Mouse (Mus musculus) G1E (cell line): Measurements from ENCODE around the gene Vsig10l. TPM values are rescaled to one million over a fixed set of nuclear protein-coding genes. Genes with fewer than 3 reads are reported as not detected.

ENCODE experiments used
- ATAC-seq: 2 replicates; pipeline ENCODE4 v1.8.0; 2016; ENCODE audit warnings: mild to moderate bottlenecking; ENCODE audit not compliant: insufficient number of reproducible peaks, poor library complexity, low FRiP score, severe bottlenecking; ENCODE audit errors: extremely low read depth
- DNase-seq: peaks from one replicate; pipeline ENCODE4 v3.0.0; 2012; ENCODE audit warnings: low spot score
- H3K27me3 ChIP-seq: 2 replicates; pipeline ENCODE4 v1.6.1; 2012; ENCODE audit warnings: mild to moderate bottlenecking, low read length, inconsistent platforms; ENCODE audit not compliant: insufficient read depth
- H3K36me3 ChIP-seq: replicated peaks from 2 replicates; pipeline ENCODE3; 2012; ENCODE audit warnings: mild to moderate bottlenecking, inconsistent platforms
- H3K4me1 ChIP-seq: 2 replicates; pipeline ENCODE4 v1.6.1; 2012; ENCODE audit warnings: low read depth, low read length, inconsistent platforms, mixed read lengths; ENCODE audit not compliant: insufficient read depth
- H3K4me3 ChIP-seq: 2 replicates; pipeline ENCODE4 v1.5.1; 2012; ENCODE audit warnings: low read depth, mild to moderate bottlenecking, inconsistent platforms, low read length, moderate library complexity, mixed read lengths
- H3K9me3 ChIP-seq: replicated peaks from 2 replicates; pipeline ENCODE4 v1.6.1; 2012; ENCODE audit warnings: inconsistent platforms
- CTCF ChIP-seq: IDR thresholded peaks from 2 replicates; pipeline ENCODE4 v1.5.1; 2012; ENCODE audit warnings: low read depth, low read length, inconsistent platforms, mixed read lengths
- GATA1 ChIP-seq: IDR thresholded peaks from 2 replicates; pipeline ENCODE4 v1.6.1; 2012; ENCODE audit warnings: borderline replicate concordance, low read length, inconsistent platforms, mixed read lengths
- GATA2 ChIP-seq: IDR thresholded peaks from 2 replicates; pipeline ENCODE4 v1.6.1; 2012; ENCODE audit warnings: low read depth, low read length, inconsistent platforms, borderline replicate concordance
- POLR2AphosphoS5 ChIP-seq: IDR thresholded peaks from 2 replicates; pipeline ENCODE4 v1.6.1; 2012; ENCODE audit warnings: low read depth, low read length, inconsistent platforms; ENCODE audit not compliant: insufficient replicate concordance
- TAL1 ChIP-seq: conservative IDR thresholded peaks from 2 replicates; pipeline ENCODE4 v1.6.1; 2012; ENCODE audit warnings: low read depth, low read length, inconsistent platforms, mixed read lengths
- polyA plus RNA-seq: library from polyadenylated mRNA; stranded (reverse); fragments of >175 nt; gene quantifications from 2 replicates; pipeline ENCODE4 v1.2.3, GENCODE M21; 2012
- total RNA-seq, 2 experiments: library from RNA; stranded (forward) in 1 of 2; stranded (reverse) in 1 of 2; fragments of 200-1000 nt in 1 of 2; fragments of >200 nt in 1 of 2; fragmentation: Nextera tagmentation in 1 of 2; gene quantifications; 2 replicates each; pipeline ENCODE4 v1.2.3; 2014 to 2017

Vsig10l gene
- total and polyA plus RNA-seq, 3 experiments = 0.33 to 0.44 TPM; not detected in 1

DNA sequence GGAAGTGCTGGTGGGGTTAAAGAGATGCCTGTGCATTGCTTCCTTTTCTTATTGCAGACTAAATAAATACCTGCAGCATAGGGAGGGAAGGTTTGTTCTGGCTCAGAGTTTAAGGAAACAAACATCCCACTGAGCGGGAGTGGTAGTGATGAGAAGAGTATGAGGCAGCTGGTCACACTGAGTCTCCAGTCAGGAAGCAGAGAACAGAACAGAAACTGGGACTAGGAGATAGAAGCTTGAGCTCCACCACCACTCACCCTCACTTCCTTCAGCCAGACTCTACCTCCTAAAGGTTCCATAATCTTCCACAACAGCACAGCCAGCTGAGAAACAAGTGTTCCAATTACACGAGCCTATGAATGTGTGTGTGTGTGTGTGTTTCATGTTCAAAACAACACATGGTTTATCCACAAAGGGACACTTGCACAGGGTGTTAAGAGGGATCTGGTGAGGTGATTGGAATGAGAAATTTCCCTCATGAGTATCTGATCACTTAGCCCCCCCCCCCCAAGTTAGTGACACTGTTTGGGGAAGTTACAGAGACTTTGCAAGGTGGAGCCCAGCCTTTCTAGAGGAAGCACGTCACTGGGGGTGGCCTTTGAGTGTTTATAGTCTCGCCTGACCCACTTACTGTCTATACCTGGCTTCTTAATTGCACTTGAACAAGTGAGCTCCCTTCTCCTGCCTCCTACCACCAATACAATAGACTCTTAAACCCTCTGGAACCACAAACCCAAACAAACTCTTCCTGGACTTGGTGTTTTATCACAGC lies 48.9 kb downstream of the Vsig10l start:
- Histone ChIP-seq H3K4me3 (no peak overlapping the region), H3K27me3 (no peaks in the 10 kb centered on the region), H3K9me3 (no peaks in the 10 kb centered on the region), H3K36me3 (no peaks in the 10 kb centered on the region), H3K4me1 (no peaks in the 10 kb centered on the region)
- DNase-seq = no peak
- TF ChIP-seq CTCF (no peak), POLR2AphosphoS5 (no peak), GATA1 (no peak), GATA2 (no peak), TAL1 (no peak)
- no peak for ATAC-seq

DNA sequence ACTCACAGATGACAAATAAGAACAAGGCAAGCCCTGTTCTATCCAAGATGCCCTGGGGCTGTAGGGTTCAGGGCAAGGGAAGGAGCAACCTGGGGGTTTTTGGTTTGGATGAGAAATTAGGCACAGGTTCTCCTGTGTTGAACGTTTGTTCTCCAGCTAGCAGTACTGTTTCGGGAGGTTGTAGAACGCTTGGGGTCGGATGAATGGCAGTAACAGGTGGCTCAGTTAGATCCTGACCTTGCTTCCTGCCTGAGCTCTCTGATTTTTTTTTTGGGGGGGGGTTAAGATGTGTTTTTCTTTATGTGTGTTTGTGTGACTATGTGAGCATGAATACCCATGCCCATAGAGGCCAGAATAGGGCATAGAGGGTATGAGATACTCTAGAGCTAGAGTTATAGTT lies 49.6 kb downstream of the Vsig10l start:
- no peak for DNase-seq
- Histone ChIP-seq H3K36me3 (no peaks in the 10 kb centered on the region), H3K4me1 (no peaks in the 10 kb centered on the region), H3K27me3 (no peaks in the 10 kb centered on the region), H3K4me3 (no peak overlapping the region), H3K9me3 (no peaks in the 10 kb centered on the region)
- TF ChIP-seq POLR2AphosphoS5 (no peak), TAL1 (no peak), GATA1 (no peak), CTCF (no peak), GATA2 (no peak)
- ATAC-seq = no peak

DNA sequence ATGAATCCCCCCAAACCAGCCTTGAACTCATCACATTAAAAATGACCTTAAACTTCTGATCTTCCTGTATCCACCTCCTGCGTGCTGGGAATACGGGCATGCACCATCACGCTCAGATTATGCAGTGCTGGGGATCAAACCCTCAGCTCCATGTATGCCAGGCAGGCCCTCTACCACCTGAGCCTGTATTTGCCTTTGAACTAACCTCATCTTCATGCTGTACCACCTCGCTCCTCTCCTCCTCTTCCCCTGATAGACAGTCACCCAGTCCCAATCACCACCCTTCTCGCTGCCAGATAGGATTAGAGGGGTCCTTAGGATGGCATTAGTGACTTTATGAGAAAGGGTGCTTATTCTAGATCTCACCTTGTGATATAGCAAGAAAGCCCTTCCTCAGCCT lies 52.1 kb downstream of the Vsig10l start:
- no peak for DNase-seq
- 0 out of 2 replicates have a peak, but pooled peaks cover 2% of the 10 kb centered on the region for H3K27me3 ChIP-seq
- TF ChIP-seq POLR2AphosphoS5 (no peak), TAL1 (no peak), GATA2 (no peak), CTCF (no peak), GATA1 (no peak)
- no peak overlapping the region for H3K4me3 ChIP-seq
- no peaks in the 10 kb centered on the region for H3K9me3 ChIP-seq
- no peak for ATAC-seq
- H3K4me1 ChIP-seq = no peaks in the 10 kb centered on the region
- H3K36me3 ChIP-seq = no peaks in the 10 kb centered on the region

DNA sequence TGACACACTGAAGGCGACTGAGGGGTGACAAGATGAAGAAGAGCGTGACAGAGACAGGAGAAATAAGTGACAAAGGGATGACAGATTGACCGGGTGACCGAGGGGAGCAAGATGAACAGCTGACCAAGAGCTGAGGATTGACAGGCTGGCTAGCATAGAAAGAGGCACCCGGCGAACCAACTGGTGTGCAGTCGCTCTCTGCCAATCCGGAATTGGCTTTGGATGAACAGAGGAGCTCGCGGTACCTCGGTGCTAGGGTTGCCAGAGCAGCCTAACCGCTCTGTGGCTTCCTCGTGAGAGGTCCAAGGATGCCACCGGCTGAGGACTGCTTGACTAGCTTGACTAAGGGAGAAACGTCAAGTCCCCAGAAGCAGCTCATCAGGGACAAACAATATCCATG lies 55.4 kb downstream of the Vsig10l start:
- no peak for TF ChIP-seq GATA2
- TF ChIP-seq CTCF = no peak
- no peak for TF ChIP-seq TAL1
- TF ChIP-seq GATA1 = no peak
- TF ChIP-seq POLR2AphosphoS5 = no peak
- H3K4me3 ChIP-seq = no peak overlapping the region
- H3K36me3 ChIP-seq = no peaks in the 10 kb centered on the region
- H3K4me1 ChIP-seq = no peaks in the 10 kb centered on the region
- DNase-seq (no peak), ATAC-seq (no peak)
- no peaks in the 10 kb centered on the region for H3K9me3 ChIP-seq
- 0 out of 2 replicates have a peak, but pooled peaks cover 2% of the 10 kb centered on the region for H3K27me3 ChIP-seq

Other genes with a start within 250 kb of the Vsig10l start
- gene Zfp715, start 149.9 kb upstream of the Vsig10l start, total RNA-seq (2014; fragmentation: Nextera tagmentation) = 16.0 and 21.3 TPM in 2 replicates
- 21.4 and 23.8 TPM in 2 replicates for gene Zfp715, start 149.9 kb upstream of the Vsig10l start, total RNA-seq (2017)
- gene Zfp715, start 149.9 kb upstream of the Vsig10l start, polyA plus RNA-seq = 1.7 and 3.9 TPM in 2 replicates
- gene Siglecf, start 111.8 kb upstream of the Vsig10l start, total RNA-seq (2014; fragmentation: Nextera tagmentation) = not detected in 2 replicates
- gene Siglecf, start 111.8 kb upstream of the Vsig10l start, total RNA-seq (2017) = 1.4 and 1.5 TPM in 2 replicates
- 0.19 and 0.24 TPM in 2 replicates for gene Siglecf, start 111.8 kb upstream of the Vsig10l start, polyA plus RNA-seq
- not detected in 2 replicates for gene Siglecg, start 54.9 kb upstream of the Vsig10l start, total RNA-seq (2014; fragmentation: Nextera tagmentation)
- gene Siglecg, start 54.9 kb upstream of the Vsig10l start, total RNA-seq (2017) = 0.06 and 0.11 TPM in 2 replicates
- gene Siglecg, start 54.9 kb upstream of the Vsig10l start, polyA plus RNA-seq = not detected in 2 replicates
- not detected in 2 replicates for gene Lim2, start 35.5 kb upstream of the Vsig10l start, total RNA-seq (2014; fragmentation: Nextera tagmentation)
- not detected in 2 replicates for gene Lim2, start 35.5 kb upstream of the Vsig10l start, total RNA-seq (2017)
- 0.04 TPM in 1 of 2 replicates, not detected in the other for gene Lim2, start 35.5 kb upstream of the Vsig10l start, polyA plus RNA-seq
- gene Nkg7, start 26.1 kb upstream of the Vsig10l start, total RNA-seq (2014; fragmentation: Nextera tagmentation) = not detected in 2 replicates
- not detected in 2 replicates for gene Nkg7, start 26.1 kb upstream of the Vsig10l start, total RNA-seq (2017)
- gene Nkg7, start 26.1 kb upstream of the Vsig10l start, polyA plus RNA-seq = not detected in 2 replicates
- not detected in 2 replicates for gene Cldnd2, start 22.4 kb upstream of the Vsig10l start, total RNA-seq (2014; fragmentation: Nextera tagmentation)
- not detected in 2 replicates for gene Cldnd2, start 22.4 kb upstream of the Vsig10l start, total RNA-seq (2017)
- not detected in 2 replicates for gene Cldnd2, start 22.4 kb upstream of the Vsig10l start, polyA plus RNA-seq
- 75.0 and 92.3 TPM in 2 replicates for gene Etfb, start 19.1 kb upstream of the Vsig10l start, total RNA-seq (2014; fragmentation: Nextera tagmentation)
- gene Etfb, start 19.1 kb upstream of the Vsig10l start, total RNA-seq (2017) = 207 and 218 TPM in 2 replicates
- 60.1 and 77.3 TPM in 2 replicates for gene Etfb, start 19.1 kb upstream of the Vsig10l start, polyA plus RNA-seq
- 3.5 TPM in 1 of 2 replicates, not detected in the other for gene Gm45233, start 19.0 kb upstream of the Vsig10l start, total RNA-seq (2014; fragmentation: Nextera tagmentation)
- gene Gm45233, start 19.0 kb upstream of the Vsig10l start, total RNA-seq (2017) = 0.93 TPM in 1 of 2 replicates, not detected in the other
- not detected in 2 replicates for gene Gm45233, start 19.0 kb upstream of the Vsig10l start, polyA plus RNA-seq
- not detected in 2 replicates for gene Iglon5, start 26.9 kb downstream of the Vsig10l start, total RNA-seq (2014; fragmentation: Nextera tagmentation)
- gene Iglon5, start 26.9 kb downstream of the Vsig10l start, total RNA-seq (2017) = 0.05 and 0.06 TPM in 2 replicates
- not detected in 2 replicates for gene Iglon5, start 26.9 kb downstream of the Vsig10l start, polyA plus RNA-seq
- gene 4931406B18Rik, start 42.8 kb downstream of the Vsig10l start, total RNA-seq (2014; fragmentation: Nextera tagmentation) = not detected in 2 replicates
- 0.06 and 0.44 TPM in 2 replicates for gene 4931406B18Rik, start 42.8 kb downstream of the Vsig10l start, total RNA-seq (2017)
- gene 4931406B18Rik, start 42.8 kb downstream of the Vsig10l start, polyA plus RNA-seq = not detected in 2 replicates
- 0.10 TPM in 1 of 2 replicates, not detected in the other for gene Cd33, start 81.3 kb downstream of the Vsig10l start, total RNA-seq (2014; fragmentation: Nextera tagmentation)
- gene Cd33, start 81.3 kb downstream of the Vsig10l start, total RNA-seq (2017) = 0.41 and 0.60 TPM in 2 replicates
- 0.13 and 0.69 TPM in 2 replicates for gene Cd33, start 81.3 kb downstream of the Vsig10l start, polyA plus RNA-seq
- gene Zfp658, start 99.1 kb downstream of the Vsig10l start, total RNA-seq (2014; fragmentation: Nextera tagmentation) = 1.2 and 1.3 TPM in 2 replicates
- gene Zfp658, start 99.1 kb downstream of the Vsig10l start, total RNA-seq (2017) = 1.1 and 1.2 TPM in 2 replicates
- gene Zfp658, start 99.1 kb downstream of the Vsig10l start, polyA plus RNA-seq = 0.24 and 0.25 TPM in 2 replicates
- 7.0 and 11.0 TPM in 2 replicates for gene Zfp719, start 116.5 kb downstream of the Vsig10l start, total RNA-seq (2014; fragmentation: Nextera tagmentation)
- 6.4 and 7.8 TPM in 2 replicates for gene Zfp719, start 116.5 kb downstream of the Vsig10l start, total RNA-seq (2017)
- gene Zfp719, start 116.5 kb downstream of the Vsig10l start, polyA plus RNA-seq = 0.07 and 0.12 TPM in 2 replicates
- not detected in 2 replicates for gene Zfp819, start 144.0 kb downstream of the Vsig10l start, total RNA-seq (2014; fragmentation: Nextera tagmentation)
- 0.05 TPM in 1 of 2 replicates, not detected in the other for gene Zfp819, start 144.0 kb downstream of the Vsig10l start, total RNA-seq (2017)
- gene Zfp819, start 144.0 kb downstream of the Vsig10l start, polyA plus RNA-seq = not detected in 2 replicates
- not detected in 2 replicates for gene Ceacam18, start 171.6 kb downstream of the Vsig10l start, total RNA-seq (2014; fragmentation: Nextera tagmentation)
- 0.16 and 0.29 TPM in 2 replicates for gene Ceacam18, start 171.6 kb downstream of the Vsig10l start, total RNA-seq (2017)
- not detected in 2 replicates for gene Ceacam18, start 171.6 kb downstream of the Vsig10l start, polyA plus RNA-seq
- 1.2 TPM in 1 of 2 replicates, not detected in the other for gene Siglece, start 197.0 kb downstream of the Vsig10l start, total RNA-seq (2014; fragmentation: Nextera tagmentation)
- gene Siglece, start 197.0 kb downstream of the Vsig10l start, total RNA-seq (2017) = 0.05 TPM in 1 of 2 replicates, not detected in the other
- gene Siglece, start 197.0 kb downstream of the Vsig10l start, polyA plus RNA-seq = not detected in 2 replicates
- 2.5 and 2.7 TPM in 2 replicates for gene Ctu1, start 208.9 kb downstream of the Vsig10l start, total RNA-seq (2014; fragmentation: Nextera tagmentation)
- 6.5 and 8.6 TPM in 2 replicates for gene Ctu1, start 208.9 kb downstream of the Vsig10l start, total RNA-seq (2017)
- 14.9 and 20.9 TPM in 2 replicates for gene Ctu1, start 208.9 kb downstream of the Vsig10l start, polyA plus RNA-seq
- gene Klk14, start 227.3 kb downstream of the Vsig10l start, total RNA-seq (2014; fragmentation: Nextera tagmentation) = not detected in 2 replicates
- gene Klk14, start 227.3 kb downstream of the Vsig10l start, total RNA-seq (2017) = not detected in 2 replicates
- gene Klk14, start 227.3 kb downstream of the Vsig10l start, polyA plus RNA-seq = not detected in 2 replicates
- gene Klk13, start 249.4 kb downstream of the Vsig10l start, total RNA-seq (2014; fragmentation: Nextera tagmentation) = not detected in 2 replicates
- gene Klk13, start 249.4 kb downstream of the Vsig10l start, total RNA-seq (2017) = 0.27 TPM in 1 of 2 replicates, not detected in the other
- not detected in 2 replicates for gene Klk13, start 249.4 kb downstream of the Vsig10l start, polyA plus RNA-seq